Mouse (Mus musculus) heart, postnatal 0 days (tissue): Measurements from ENCODE around the gene Lsm12. TPM values are rescaled to one million over a fixed set of nuclear protein-coding genes. Genes with fewer than 3 reads are reported as not detected.
A peak's percentile ranks its signal among the peaks of the same experiment; 100 is the strongest.

Experiments used
- ATAC-seq: fragments of 200-750 bp; cut with Nextera tagmentation; 2 replicates; pipeline ENCODE4 v1.8.0; 2017; ENCODE audit warnings: low read depth, moderate number of reproducible peaks, moderate library complexity; ENCODE audit not compliant: insufficient read depth
- DNase-seq: peaks from one replicate; pipeline ENCODE4 v3.0.0-alpha.2; 2016; ENCODE audit warnings: low spot score
- H3K27ac ChIP-seq: fragments of 300-500 bp; sonication (generic); 2 replicates; pipeline ENCODE4 v1.5.1; 2014; ENCODE audit warnings: low read depth, mild to moderate bottlenecking
- H3K27me3 ChIP-seq: fragments of 300-500 bp; sonication (generic); 2 replicates; pipeline ENCODE4 v1.6.1; 2014; ENCODE audit warnings: low read length, mixed read lengths; ENCODE audit not compliant: control insufficient read depth, insufficient read depth
- H3K36me3 ChIP-seq: fragments of 300-500 bp; sonication (generic); replicated peaks from 2 replicates; pipeline ENCODE4 v1.6.1; 2014; ENCODE audit warnings: low read length, mixed read lengths; ENCODE audit not compliant: control insufficient read depth, insufficient read depth
- H3K4me1 ChIP-seq: fragments of 300-500 bp; sonication (generic); 2 replicates; pipeline ENCODE4 v1.6.1; 2014; ENCODE audit warnings: antibody characterized with exemption; ENCODE audit not compliant: control insufficient read depth, insufficient read depth
- H3K4me2 ChIP-seq: fragments of 300-500 bp; sonication (generic); 2 replicates; pipeline ENCODE4 v1.6.1; 2014; ENCODE audit warnings: low read depth, mild to moderate bottlenecking, low read length, moderate library complexity
- H3K4me3 ChIP-seq: fragments of 300-500 bp; sonication (generic); 2 replicates; pipeline ENCODE4 v1.5.1; 2014; ENCODE audit warnings: low read depth, low read length
- H3K9ac ChIP-seq: fragments of 300-500 bp; sonication (generic); replicated peaks from 2 replicates; pipeline ENCODE4 v1.6.1; 2014; ENCODE audit warnings: low read depth, low read length, mixed read lengths
- H3K9me3 ChIP-seq: fragments of 300-500 bp; sonication (generic); replicated peaks from 2 replicates; pipeline ENCODE4 v1.6.1; 2016; ENCODE audit warnings: low read length; ENCODE audit not compliant: control insufficient read depth
- CTCF ChIP-seq: IDR thresholded peaks from 2 replicates; pipeline ENCODE4 v1.5.1; 2016; ENCODE audit warnings: antibody characterized with exemption, control low read depth, low read depth
- EP300 ChIP-seq: IDR thresholded peaks from 2 replicates; pipeline ENCODE4 v1.6.1; 2016; ENCODE audit warnings: antibody characterized with exemption, low read depth
- whole genome bisulfite sequencing: fragments of 180-500 bp; shearing (Covaris S2); extraction: QIAGEN DNeasy Blood & Tissue Kit; methylation state at CpG from one replicate; pipeline ENCODE4 v1.1.7; 2014; 5-methylcytosine and 5-hydroxymethylcytosine counted together
- polyA plus RNA-seq: library from polyadenylated mRNA; unstranded; fragments of >200 nt; fragmentation: Nextera tagmentation; extraction: Ambion mirVana; gene quantifications from 2 replicates; pipeline ENCODE4 v1.2.1, GENCODE M21; 2015
- total RNA-seq: library from RNA; depleted of rRNA; stranded (reverse); fragments of >200 nt; gene quantifications from 2 replicates; pipeline ENCODE4 v1.2.3, GENCODE M21; 2014; ENCODE audit warnings: low replicate concordance

Gene Lsm12
- total and polyA plus RNA-seq, 2 experiments from 2014 or later: 36.0 to 92.7 TPM

- no peaks in the 10 kb centered on the region for H3K9me3 ChIP-seq
- H3K27ac ChIP-seq: no peak within 1 kb of the TSS
- H3K4me2 ChIP-seq: peak within 1 kb of the TSS; percentile 59
- H3K27me3 ChIP-seq: peaks cover 58% of the 10 kb centered on the region
- TF ChIP-seq CTCF (no peak), EP300 (no peak)
- H3K4me1 ChIP-seq: peaks cover 11% of the 10 kb centered on the region
- peak within 1 kb of the TSS; percentile 38 for H3K4me3 ChIP-seq
- 3% methylated on average over 50 of the region's 50 CpGs for WGBS
- H3K9ac ChIP-seq: no peak within 1 kb of the TSS
- H3K36me3 ChIP-seq: no peaks in the 10 kb centered on the region
- DNase-seq (no peak), ATAC-seq (no peak; the same call in 1 of the 2 replicates)
These were observed 39.6 kb downstream of the Lsm12 start, which contains the start of gene Nags for GRCm38 (mm10) chr11:102145471-102146001. Nags (plus strand) TSS chr11:102145513.

GRCm38 (mm10) chr11:102144957-102145470 is 40.1 kb downstream of the Lsm12 start:
- Histone ChIP-seq H3K4me1 (peaks cover 11% of the 10 kb centered on the region), H3K27ac (no peak overlapping the region), H3K9ac (no peak overlapping the region), H3K4me2 (peak overlapping the region; percentile 59), H3K9me3 (no peaks in the 10 kb centered on the region), H3K36me3 (no peaks in the 10 kb centered on the region), H3K27me3 (peaks cover 58% of the 10 kb centered on the region), H3K4me3 (peak overlapping the region; percentile 38)
- 32% methylated on average over 13 of the region's 13 CpGs for WGBS
- DNase-seq: no peak
- no peak for ATAC-seq
- no peak for TF ChIP-seq CTCF

- peaks cover 11% of the 10 kb centered on the region for H3K4me1 ChIP-seq
- no peak overlapping the region for H3K4me3 ChIP-seq
- no peaks in the 10 kb centered on the region for H3K36me3 ChIP-seq
- no peaks in the 10 kb centered on the region for H3K9me3 ChIP-seq
- 68% methylated on average over 7 of the region's 7 CpGs for WGBS
- no peak overlapping the region for H3K9ac ChIP-seq
- no peak for ATAC-seq
- peaks cover 43% of the 10 kb centered on the region for H3K27me3 ChIP-seq
- no peak for TF ChIP-seq EP300
- TF ChIP-seq CTCF: no peak
- H3K4me2 ChIP-seq: no peak overlapping the region
- no peak for DNase-seq
- H3K27ac ChIP-seq: no peak overlapping the region
These were observed 42.7 kb downstream of the Lsm12 start for GRCm38 (mm10) chr11:102142355-102142754.

- Histone ChIP-seq H3K4me2 (no peak overlapping the region), H3K4me1 (peaks cover 3% of the 10 kb centered on the region), H3K9me3 (no peaks in the 10 kb centered on the region), H3K27ac (no peak overlapping the region), H3K9ac (no peak overlapping the region), H3K4me3 (no peak overlapping the region), H3K27me3 (peaks cover 24% of the 10 kb centered on the region), H3K36me3 (no peaks in the 10 kb centered on the region)
- TF ChIP-seq CTCF (peak; percentile 79), EP300 (no peak)
- 4% methylated on average over 5 of the region's 5 CpGs for WGBS
- ATAC-seq: no peak
- DNase-seq: peak; percentile 25
These were observed 44.6 kb downstream of the Lsm12 start for GRCm38 (mm10) chr11:102140508-102140907.

- Histone ChIP-seq H3K9ac (no peak overlapping the region), H3K4me2 (peak overlapping the region; percentile 31), H3K27ac (no peak overlapping the region), H3K4me1 (no peaks in the 10 kb centered on the region), H3K4me3 (peak overlapping the region; percentile 8; the same call in 1 of the 2 replicates), H3K27me3 (peaks cover 14% of the 10 kb centered on the region), H3K36me3 (no peaks in the 10 kb centered on the region), H3K9me3 (no peaks in the 10 kb centered on the region)
- peak; percentile 62; the same call in 1 of the 2 replicates for ATAC-seq
- DNase-seq: peak; percentile 70
- TF ChIP-seq CTCF (peak; percentile 90), EP300 (no peak)
- WGBS: under 1% methylated on average over 18 of the region's 18 CpGs
These were observed 46.7 kb downstream of the Lsm12 start for GRCm38 (mm10) chr11:102138447-102138740.
